Mouse (Mus musculus) bone marrow macrophage, adult 2 months (primary cell): ENCODE data around the gene Hcn4. TPM values are rescaled to one million over a fixed set of nuclear protein-coding genes. Genes with fewer than 3 reads are reported as not detected.

Experiments used
- H3K27ac ChIP-seq: 2 replicates; pipeline ENCODE4 v1.5.1; 2012; ENCODE audit warnings: low read depth, low read length; ENCODE audit not compliant: insufficient read depth
- H3K4me1 ChIP-seq: 2 replicates; pipeline ENCODE4 v1.6.1; 2012; ENCODE audit warnings: low read length; ENCODE audit not compliant: control insufficient read depth, insufficient read depth
- H3K4me3 ChIP-seq: 2 replicates; pipeline ENCODE4 v1.5.1; 2012; ENCODE audit warnings: mild to moderate bottlenecking, low read length, moderate library complexity; ENCODE audit not compliant: insufficient read depth
- CTCF ChIP-seq: IDR thresholded peaks from 2 replicates; pipeline ENCODE4 v1.5.1; 2012; ENCODE audit warnings: low read depth, mild to moderate bottlenecking, low read length, moderate library complexity
- POLR2A ChIP-seq: IDR thresholded peaks from 2 replicates; pipeline ENCODE4 v1.6.1; 2012; ENCODE audit warnings: mild to moderate bottlenecking, low read depth, low read length, borderline replicate concordance
- polyA plus RNA-seq: library from polyadenylated mRNA; stranded (reverse); fragments of >200 nt; gene quantifications from 2 replicates; pipeline ENCODE4 v1.2.4, GENCODE M21; 2012; ENCODE audit not compliant: missing spikeins, insufficient read depth, insufficient read length

Hcn4 gene
- polyA plus RNA-seq, 1 experiment: not detected

DNA sequence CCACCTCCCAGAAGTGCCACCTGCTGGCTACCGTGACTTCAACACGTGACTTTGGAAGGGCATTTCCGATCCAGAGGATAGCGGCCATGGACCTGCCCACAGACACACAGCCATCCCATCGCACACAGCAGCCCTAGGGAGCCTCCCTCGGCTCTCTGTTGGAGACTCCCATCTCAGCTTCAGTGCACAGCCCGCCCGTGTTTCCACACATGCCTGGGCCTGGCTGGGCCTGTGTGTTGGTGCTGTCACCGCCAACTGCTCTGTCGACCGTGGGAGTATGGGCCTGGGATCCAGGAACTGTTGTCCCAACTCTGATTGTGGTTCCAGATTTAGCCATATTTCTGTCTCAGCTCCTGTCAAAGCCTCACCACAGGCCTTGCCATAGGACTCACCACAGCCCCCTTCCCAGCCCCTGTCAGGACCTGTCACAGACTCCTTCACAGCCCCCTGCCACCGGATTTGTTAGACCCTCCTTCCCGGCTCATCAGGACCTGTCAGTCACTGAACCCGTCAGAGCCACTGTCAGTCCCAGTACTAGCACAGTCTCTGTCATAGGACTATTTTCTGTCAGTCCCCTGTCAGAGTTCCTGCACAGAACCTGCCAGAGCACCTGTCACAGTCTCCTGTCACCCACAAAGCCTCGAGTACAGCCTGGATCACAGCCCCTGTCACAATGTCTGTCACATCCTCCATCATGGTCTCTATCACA, 7.5 kb upstream of the Hcn4 start:
- TF ChIP-seq CTCF: no peak
- no peak for TF ChIP-seq POLR2A
- Histone ChIP-seq H3K4me1 (no peaks in the 10 kb centered on the region), H3K27ac (no peak overlapping the region), H3K4me3 (no peak overlapping the region)

- Histone ChIP-seq H3K4me1 (no peaks in the 10 kb centered on the region), H3K27ac (no peak overlapping the region), H3K4me3 (no peak overlapping the region)
- TF ChIP-seq CTCF (no peak), POLR2A (no peak)
These were observed 6.8 kb upstream of the Hcn4 start for GRCm38 (mm10) chr9:58816458-58816857.

DNA sequence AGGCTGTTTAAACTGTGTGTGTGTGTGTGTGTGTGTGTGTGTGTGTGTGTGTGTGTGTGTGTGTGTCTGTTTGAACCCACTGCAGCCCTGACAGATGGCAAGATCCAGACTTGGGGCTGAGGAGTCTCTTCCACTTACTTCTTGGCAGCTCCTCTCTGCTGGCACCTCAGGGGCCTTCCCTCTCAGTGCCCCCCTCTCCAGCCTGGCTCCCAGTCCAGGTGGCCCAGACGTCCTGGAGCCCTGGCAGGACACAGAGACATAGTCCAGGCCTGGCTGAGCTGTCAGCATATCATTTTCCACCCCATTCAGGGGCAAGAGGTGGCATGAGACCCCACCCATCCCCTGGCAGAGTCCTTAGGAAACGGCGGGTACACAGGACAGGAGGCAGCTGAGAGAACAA, 5.5 kb upstream of the Hcn4 start:
- no peak for TF ChIP-seq CTCF
- no peak for TF ChIP-seq POLR2A
- H3K27ac ChIP-seq: no peak overlapping the region
- no peaks in the 10 kb centered on the region for H3K4me1 ChIP-seq
- no peak overlapping the region for H3K4me3 ChIP-seq

GRCm38 (mm10) chr9:58822431-58823091, 651 bp upstream of the Hcn4 start:
- H3K4me3 ChIP-seq: peak overlapping the region; percentile 24
- TF ChIP-seq POLR2A: no peak
- H3K27ac ChIP-seq: no peak overlapping the region
- H3K4me1 ChIP-seq: no peaks in the 10 kb centered on the region

GRCm38 (mm10) chr9:58823918-58824215, 655 bp downstream of the Hcn4 start:
- TF ChIP-seq POLR2A (no peak), CTCF (no peak)

DNA sequence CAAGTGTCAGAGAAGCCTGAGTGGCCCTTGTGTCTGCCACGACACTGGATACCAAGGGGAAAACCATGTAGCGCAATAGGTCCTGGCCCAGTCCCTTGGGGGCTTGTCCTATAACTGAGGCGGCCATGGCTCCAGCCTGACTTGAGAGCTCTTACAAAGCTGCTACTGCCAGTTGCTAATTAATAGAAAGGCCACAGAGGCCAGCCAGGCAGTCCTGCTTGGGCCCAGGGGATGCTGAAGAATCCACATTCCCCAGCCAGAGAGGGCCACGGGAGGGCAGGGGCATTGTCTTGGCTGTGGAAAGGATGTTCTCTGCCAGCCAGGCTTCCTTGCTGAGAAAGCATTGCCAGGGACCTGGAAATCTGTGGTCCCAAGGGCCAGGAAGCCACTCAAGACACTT, 6.4 kb downstream of the Hcn4 start:
- H3K27ac ChIP-seq: no peak overlapping the region
- TF ChIP-seq POLR2A (no peak), CTCF (no peak)
- H3K4me3 ChIP-seq: no peak overlapping the region
- no peaks in the 10 kb centered on the region for H3K4me1 ChIP-seq

More at GRCm38 (mm10) chr9:58823918-58824215, 655 bp downstream of the Hcn4 start:
- Histone ChIP-seq H3K4me3 (no peak overlapping the region), H3K27ac (no peak overlapping the region), H3K4me1 (no peaks in the 10 kb centered on the region)

DNA sequence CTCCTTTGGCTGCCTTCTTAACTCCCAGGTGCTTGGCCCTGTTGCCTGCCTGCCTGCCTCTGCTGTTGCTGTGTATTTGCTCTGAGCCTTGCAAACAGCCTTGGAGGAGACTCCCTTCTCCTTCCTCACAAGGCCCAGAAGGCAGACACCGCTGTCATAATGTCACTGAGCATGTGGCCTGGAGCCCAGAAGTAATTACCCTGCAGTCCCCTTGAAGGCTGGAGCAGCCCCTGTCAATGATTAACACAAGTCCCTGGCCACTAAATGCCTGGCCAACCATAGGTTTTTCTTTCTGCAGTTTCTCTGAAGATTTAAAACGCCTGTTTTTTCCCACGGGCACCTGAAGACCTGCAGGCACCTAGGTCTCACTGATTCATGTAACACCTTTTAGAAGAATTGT, 9.7 kb downstream of the Hcn4 start:
- H3K4me3 ChIP-seq: no peak overlapping the region
- no peak overlapping the region for H3K27ac ChIP-seq
- TF ChIP-seq POLR2A: no peak
- TF ChIP-seq CTCF: no peak

GRCm38 (mm10) chr9:58837174-58837573, 14.0 kb downstream of the Hcn4 start:
- Histone ChIP-seq H3K4me3 (no peak overlapping the region), H3K27ac (no peak overlapping the region), H3K4me1 (no peaks in the 10 kb centered on the region)
- TF ChIP-seq CTCF: no peak

More for the DNA sequence above, 9.7 kb downstream of the Hcn4 start:
- H3K4me1 ChIP-seq: no peaks in the 10 kb centered on the region

- H3K4me3 ChIP-seq: no peak overlapping the region
- no peak for TF ChIP-seq POLR2A
- TF ChIP-seq CTCF: no peak
- no peak overlapping the region for H3K27ac ChIP-seq
- H3K4me1 ChIP-seq: no peaks in the 10 kb centered on the region
These were observed 15.3 kb downstream of the Hcn4 start for GRCm38 (mm10) chr9:58838504-58838903.

DNA sequence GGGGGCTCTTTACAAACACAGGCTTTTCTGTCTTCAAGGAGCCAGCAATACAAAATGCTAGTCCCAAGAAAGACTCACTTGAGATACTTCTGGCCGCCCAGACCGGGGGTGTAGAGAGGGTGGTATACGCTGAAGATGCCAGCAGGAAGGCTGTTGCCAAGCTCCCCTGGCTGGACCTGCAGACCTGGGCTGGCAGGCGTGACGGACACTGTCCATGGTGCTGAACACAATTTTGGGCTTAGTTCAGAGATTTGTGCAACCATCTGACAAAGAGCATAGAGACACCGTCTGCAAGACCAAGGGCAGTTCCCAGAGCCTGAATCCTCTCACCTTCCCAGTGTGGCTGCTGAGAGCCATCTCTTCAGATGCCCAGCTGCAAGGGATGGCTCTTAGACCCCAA, 18.4 kb downstream of the Hcn4 start:
- no peaks in the 10 kb centered on the region for H3K4me1 ChIP-seq
- H3K27ac ChIP-seq: no peak overlapping the region
- TF ChIP-seq POLR2A (no peak), CTCF (no peak)
- no peak overlapping the region for H3K4me3 ChIP-seq

DNA sequence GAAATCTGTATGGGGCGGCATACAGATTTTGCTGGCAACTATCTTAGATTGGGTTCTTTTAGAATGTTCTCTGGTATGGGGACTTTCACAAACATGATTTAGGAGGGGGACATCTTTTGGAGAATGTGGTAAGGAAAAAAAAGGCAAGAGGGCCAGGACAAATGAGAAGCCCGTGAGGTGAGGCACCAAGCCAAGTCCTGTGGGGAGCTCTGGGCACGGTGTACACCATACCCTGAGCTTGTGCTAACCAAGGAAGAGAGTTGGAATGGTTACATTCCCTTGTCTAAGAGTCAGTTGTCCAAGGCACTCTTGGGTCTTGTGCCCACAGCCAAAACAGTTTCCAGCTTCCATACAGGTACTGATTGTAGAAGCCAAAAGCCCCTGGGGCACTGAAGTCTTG, 21.4 kb downstream of the Hcn4 start:
- Histone ChIP-seq H3K4me1 (no peaks in the 10 kb centered on the region), H3K27ac (no peak overlapping the region), H3K4me3 (no peak overlapping the region)
- TF ChIP-seq CTCF (no peak), POLR2A (no peak)
